15 mouse cellular contexts compared by ENCODE assay signal in the genomic region with DNA sequence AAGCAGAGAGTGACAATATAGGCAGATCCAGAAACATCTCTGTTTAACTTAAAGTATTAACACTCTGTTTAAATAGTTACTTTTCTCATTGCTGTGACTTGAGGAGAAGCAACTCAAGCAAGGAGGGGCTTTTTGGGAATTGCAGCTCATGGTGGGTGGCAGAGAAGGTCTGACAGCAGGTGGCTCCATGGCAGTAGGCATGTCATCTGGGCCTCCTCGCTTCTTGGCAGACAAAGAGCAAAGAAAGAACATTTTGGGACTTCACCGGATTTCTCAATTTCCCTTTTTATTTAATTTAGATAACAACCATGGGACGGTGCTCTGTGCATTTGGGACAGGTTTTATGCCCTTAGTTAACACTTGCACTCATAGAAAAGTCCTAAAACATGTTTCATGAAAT.
"Had no signal": no experiment of that assay in that cellular context is flagged by ENCODE, and none has a peak within 500 bp of the region (broad histone marks: within the 10 kb centered on the region; RNA-seq: fewer than 3 reads in every experiment).

No protein-coding gene starts in this region.

- H3K4me3 ChIP-seq: neural tube, embryonic 15.5 days; stomach, embryonic 15.5 days had no signal

- H3K4me1 ChIP-seq: neural tube, embryonic 15.5 days; stomach, embryonic 15.5 days had no signal

- H3K9ac ChIP-seq: neural tube, embryonic 15.5 days; stomach, embryonic 15.5 days had no signal

- H3K4me2 ChIP-seq: neural tube, embryonic 15.5 days; stomach, embryonic 15.5 days had no signal

- H3K9me3 ChIP-seq: neural tube, embryonic 15.5 days; stomach, embryonic 15.5 days had no signal

- H3K27me3 ChIP-seq: neural tube, embryonic 15.5 days; stomach, embryonic 15.5 days had no signal

- H3K36me3 ChIP-seq: stomach, embryonic 15.5 days had no signal

- H3K27ac ChIP-seq: neural tube, embryonic 15.5 days; stomach, embryonic 15.5 days; stomach, postnatal 0 days had no signal

- DNase-seq: retina, postnatal 1 day; right cerebral cortex, adult 18-20 months; right cerebral cortex, postnatal 14 days; right cerebral cortex, postnatal 25 days; right cerebral cortex, postnatal 4 days; spleen, adult 18-20 months; thymus, adult 18-20 months; thymus, adult 2 months; thymus, postnatal 14 days; thymus, postnatal 25 days; thymus, postnatal 36 days; thymus, postnatal 4 days had no signal
